Mouse (Mus musculus) telencephalon, adult 2 months (tissue): ENCODE measurements around the gene Gm21887.
"Not testable (repeated sequence)": the region's sequence is repeated elsewhere in the genome, so short reads cannot be mapped to it uniquely, and the experiment has no call there.

Experiments used
- DNase-seq: peaks from one replicate; pipeline ENCODE4 v3.0.0-alpha.2; 2011; ENCODE audit warnings: low read depth, low spot score

Gm21887 gene

DNA sequence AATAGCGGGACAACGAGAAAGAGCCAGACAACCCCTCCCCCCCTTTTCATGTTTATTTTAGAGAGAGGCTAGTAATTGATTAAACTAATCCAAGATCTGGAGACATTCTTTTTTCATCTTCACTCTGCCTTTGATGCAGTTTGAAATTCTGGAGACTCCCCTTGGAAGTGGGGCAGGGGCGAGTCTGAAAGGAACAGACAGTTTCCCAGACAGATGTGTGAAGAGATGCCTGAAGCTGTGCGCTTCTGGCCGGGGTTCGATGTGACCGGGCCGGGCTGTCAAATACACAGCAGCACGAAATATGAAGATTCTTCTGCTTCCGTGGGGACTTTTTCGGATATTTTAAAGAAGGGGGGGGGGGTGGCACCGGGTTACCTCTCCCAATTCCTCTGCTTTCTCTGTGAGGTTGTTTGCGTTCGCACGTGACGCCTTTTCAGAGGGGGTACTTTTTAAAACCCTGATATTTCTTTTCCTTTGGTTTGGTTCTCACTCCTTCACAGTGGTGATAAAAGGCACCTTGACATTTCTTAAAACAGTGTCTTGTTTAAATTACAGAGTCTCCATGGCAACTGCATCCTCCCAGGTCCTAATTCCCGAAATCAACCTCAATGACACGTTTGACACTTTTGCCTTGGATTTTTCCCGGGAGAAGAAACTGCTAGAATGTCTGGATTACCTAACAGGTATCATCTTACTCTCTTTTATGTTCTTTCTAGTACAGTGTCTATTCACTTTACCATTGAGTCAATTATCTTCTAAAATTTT lies 25.9 kb upstream of the Gm21887 start:
- not testable (repeated sequence) for DNase-seq

DNA sequence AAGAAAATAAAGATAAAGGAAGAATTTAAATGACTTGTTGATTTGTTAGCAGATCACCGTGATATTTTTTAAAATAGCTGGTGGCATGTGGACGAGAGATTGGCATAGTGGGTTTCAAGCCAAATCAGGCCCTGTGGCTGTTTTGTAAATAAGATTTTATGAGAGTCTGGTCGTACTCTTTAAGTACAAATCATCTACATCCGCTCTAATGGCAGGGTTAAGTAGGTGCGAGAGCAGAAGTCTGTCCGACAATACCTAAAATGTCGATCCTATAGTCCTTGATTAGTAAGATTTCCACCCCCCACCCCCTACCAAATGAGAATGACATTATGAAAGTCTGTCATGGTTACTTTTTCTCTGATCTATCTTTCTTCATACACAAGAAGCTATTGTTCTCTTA lies 25.1 kb upstream of the Gm21887 start:
- DNase-seq: not testable (repeated sequence)

DNA sequence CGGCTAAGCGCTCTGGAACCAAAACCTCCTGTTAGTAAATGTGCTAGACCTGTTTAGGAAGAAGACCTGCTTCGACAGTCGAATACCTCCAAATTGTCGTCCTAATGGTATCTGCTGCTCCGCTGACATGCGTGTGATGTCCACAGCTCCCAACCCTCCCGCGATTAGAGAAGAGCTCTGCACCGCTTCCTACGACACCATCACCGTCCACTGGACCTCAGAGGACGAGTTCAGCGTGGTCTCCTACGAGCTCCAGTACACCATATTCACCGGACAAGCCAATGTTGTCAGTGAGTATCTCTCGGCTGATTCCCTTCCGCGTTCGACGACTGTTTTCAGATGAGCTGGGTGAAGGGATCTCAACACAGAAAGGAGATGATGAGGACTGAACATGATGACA lies 24.6 kb upstream of the Gm21887 start:
- DNase-seq: not testable (repeated sequence)

- not testable (repeated sequence) for DNase-seq
Observed at GRCm38 (mm10) chrX:169985796-169986195, 23.7 kb upstream of the Gm21887 start.

- not testable (repeated sequence) for DNase-seq
Observed at GRCm38 (mm10) chrX:169986519-169987367, 22.7 kb upstream of the Gm21887 start.

GRCm38 (mm10) chrX:169987368-169987837 lies 22.1 kb upstream of the Gm21887 start:
- DNase-seq: not testable (repeated sequence)

DNA sequence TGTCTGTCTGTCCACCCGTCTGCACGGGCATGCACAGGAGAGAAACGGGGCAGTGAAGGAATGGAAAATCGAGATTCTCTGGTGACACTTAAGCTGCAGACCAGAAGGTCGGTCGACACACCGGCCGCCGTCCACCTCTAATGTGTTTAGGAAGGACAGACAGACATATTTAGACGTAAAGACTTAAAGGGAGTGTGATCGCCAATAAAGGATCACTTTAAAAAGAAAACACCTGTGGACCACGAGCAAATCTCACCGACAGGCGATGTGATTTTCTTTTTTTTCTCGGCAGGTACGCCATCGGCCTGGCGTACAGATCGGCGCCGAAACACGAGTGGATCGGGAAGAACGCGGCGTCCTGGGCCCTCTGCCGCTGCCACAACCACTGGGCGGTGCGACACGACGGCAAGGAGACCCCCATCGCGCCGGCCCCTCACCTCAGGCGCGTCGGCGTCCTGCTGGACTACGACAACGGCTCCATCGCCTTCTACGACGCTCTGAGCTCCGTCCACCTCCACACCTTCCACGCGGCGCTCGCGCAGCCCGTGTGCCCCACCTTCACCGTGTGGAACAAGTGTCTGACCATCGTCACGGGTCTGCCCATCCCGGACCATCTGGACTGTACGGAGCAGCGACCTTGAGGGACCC lies 20.8 kb upstream of the Gm21887 start:
- not testable (repeated sequence) for DNase-seq

DNA sequence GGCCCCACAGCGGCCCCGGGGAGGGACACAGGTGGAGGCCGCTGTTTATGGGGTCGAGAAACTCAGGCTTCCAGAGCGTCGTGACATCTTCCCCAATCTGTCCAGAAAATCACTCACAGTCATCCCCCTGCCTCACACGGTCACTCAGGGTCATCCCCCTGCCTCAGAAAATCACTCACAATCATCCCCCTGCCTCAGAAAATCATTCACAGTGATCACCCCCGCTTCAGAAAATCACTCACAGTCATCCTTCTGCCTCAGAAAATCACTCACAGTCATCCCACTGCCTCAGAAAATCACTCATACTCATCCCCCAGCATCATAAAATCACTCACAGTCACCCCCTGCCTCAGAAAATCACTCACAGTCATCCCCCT lies 20.3 kb upstream of the Gm21887 start:
- not testable (repeated sequence) for DNase-seq

DNA sequence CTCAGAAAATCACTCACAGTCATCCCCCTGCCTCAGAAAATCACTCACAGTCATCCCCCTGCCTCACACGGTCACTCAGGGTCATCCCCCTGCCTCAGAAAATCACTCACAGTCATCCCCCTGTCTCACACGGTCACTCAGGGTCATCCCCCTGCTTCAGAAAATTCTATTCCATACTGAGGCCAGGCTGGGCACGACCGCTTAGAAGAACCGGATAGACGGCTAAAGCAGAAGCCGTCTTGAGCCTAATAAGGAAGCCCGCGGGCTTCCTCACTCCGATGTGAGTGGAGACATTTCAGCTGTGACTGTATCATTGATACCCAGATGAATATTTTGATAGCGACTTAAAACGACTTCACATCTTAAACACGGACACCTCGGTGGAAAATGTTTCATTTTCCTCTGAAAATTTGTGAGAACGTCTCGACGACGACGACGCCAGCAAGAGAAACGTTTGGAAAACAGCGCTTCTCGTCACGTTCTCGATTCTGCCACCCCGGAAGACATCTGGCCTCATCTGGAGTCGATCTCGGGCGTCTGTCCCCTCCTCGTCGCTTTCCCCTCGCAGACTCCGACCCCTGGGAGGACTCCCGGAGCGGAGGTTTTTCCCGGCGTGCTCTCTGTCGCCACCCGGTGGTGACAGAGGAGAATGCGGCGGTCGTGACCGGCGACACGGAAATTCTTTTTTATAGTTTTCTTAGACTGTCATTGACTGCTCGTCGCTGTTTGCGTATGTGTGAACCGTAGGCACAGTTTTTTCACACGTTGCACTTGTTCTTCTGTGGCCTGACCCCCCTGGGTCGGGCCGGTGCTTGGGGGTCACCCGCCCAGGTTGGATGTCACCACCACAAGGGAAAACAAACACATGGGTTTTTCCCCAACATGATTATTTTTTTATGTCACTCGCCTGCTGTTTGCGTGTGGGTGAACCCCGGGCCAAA lies 19.5 kb upstream of the Gm21887 start:
- not testable (repeated sequence) for DNase-seq

GRCm38 (mm10) chrX:169991128-169991873 lies 18.2 kb upstream of the Gm21887 start:
- DNase-seq: not testable (repeated sequence)

DNA sequence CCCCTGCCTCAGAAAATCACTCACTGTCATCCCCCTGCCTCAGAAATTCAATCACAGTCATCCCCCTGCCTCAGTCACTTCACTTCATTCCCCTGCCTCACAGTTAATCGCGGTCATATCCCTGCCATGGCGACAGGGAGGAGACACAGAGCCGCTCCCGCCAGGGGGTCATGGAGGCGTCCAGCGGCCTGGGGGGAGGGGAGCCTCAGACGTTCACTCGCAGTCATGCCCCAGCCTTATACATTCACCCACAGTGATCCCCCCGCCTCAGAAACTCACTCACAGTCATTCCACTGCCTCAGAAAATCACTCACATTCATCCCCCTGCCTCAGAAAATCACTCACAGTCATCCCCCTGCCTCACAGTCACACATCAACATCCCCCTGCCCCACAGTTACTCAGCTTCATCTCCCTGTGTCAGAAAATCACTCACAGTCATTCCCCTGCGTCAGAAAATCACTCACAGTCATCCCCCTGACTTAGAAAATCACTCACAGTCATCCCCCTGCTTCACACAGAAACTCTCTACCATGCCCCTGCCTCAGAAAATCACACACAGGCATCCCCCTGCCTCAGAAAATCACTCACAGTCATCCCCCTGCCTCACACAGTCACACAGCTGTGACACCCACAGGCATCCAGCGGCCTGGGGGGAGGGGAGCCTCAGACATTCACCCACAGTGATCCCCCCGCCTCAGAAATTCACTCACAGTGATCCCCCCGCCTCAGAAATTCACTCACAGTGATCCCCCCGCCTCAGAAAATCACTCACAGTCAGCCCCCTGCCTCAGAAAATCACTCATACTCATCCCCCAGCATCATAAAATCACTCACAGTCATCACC lies 17.2 kb upstream of the Gm21887 start:
- not testable (repeated sequence) for DNase-seq

GRCm38 (mm10) chrX:169992951-169993547 lies 16.4 kb upstream of the Gm21887 start:
- not testable (repeated sequence) for DNase-seq

DNA sequence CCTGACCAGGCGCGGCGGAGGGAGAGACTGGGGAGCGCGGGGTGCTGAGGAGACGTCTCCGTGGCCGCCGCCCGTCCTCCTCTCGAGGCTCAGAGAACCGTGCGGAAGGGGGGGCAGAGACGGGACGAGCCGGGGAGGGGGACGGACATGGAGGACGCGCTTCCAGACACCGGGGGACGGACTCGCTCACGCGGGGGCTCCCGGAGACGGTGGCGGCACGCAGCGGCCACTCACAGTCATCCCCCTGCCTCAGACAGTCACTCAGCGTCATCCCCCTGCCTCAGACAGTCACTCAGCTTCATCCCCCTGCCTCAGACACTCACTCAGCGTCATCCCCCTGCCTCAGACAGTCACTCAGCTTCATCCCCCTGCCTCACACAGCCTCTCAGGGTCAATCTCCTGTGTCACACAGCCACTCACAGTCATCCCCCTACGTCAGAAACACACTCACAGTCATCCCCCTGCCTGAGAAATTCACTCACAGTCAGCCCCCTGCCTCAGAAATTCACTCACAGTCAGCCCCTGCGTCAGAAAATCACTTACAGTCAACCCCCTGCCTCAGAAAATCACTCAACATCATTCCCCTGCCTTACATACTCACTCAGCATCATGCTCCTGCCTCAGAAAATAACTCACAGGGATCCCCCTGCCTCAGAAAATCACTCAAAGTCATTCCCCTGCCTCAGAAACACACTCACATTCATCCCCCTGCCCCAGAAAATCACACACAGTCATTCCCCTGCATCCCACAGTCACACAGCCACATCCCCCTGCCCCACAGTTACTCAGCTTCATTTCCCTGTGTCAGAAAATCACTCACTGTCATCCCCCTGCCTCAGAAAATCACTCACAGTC lies 15.2 kb upstream of the Gm21887 start:
- DNase-seq: not testable (repeated sequence)

GRCm38 (mm10) chrX:169994866-169995711 lies 14.4 kb upstream of the Gm21887 start:
- not testable (repeated sequence) for DNase-seq

DNA sequence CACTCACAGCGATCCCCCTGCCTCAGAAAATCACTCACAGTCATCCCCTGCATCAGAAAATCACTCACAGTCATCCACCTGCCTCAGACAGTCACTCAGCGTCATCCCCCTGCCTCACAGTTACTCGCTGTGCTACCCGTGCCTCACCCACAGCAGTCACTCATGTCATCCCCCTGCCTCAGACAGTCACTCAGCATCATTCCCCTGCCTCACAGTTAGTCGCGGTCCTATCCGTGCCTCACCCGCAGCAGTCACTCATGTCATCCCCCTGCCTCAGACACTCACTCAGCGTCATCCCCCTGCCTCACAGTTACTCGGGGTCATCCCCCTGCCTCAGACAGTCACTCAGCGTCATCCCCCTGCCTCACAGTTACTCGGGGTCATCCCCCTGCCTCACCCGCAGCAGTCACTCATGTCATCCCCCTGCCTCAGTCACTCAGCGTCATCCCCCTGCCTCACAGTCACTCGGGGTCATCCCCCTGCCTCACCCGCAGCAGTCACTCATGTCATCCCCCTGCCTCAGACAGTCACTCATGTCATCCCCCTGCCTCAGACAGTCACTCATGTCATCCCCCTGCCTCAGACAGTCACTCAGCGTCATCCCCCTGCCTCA lies 13.4 kb upstream of the Gm21887 start:
- not testable (repeated sequence) for DNase-seq

DNA sequence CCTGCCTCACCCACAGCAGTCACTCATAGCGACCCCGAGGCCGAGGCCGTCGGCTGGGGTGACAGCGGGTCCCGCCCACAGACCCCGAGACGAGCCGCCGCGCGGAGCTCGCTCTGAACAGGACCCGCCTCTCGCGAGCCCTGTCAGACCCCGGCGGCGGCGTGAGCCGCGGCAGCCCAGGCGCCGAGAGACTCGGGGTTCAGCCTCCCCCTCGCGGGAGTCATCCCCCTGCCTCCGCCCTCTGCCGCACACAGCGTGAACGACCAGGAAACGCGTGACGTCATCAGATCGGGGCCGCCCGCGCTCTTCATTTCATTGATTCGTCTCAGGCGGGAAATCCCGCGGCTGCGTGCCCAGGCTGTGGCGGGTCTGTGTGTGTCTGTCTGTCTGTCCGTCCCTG lies 12.5 kb upstream of the Gm21887 start:
- DNase-seq: peak; percentile 93
